Mouse (Mus musculus) C2C12 (cell line): ENCODE measurements at regions not wholly inside any gene's neighbourhood (a gene's known extent, or its start where the extent isn't known, plus 50 kb on each side); places are given as distances from the start of the nearest gene placed in this dataset.

Source experiments
- CTCF ChIP-seq: IDR thresholded peaks from one replicate; pipeline ENCODE4 v1.5.1; 2011; ENCODE audit not compliant: control insufficient read depth, insufficient read depth, insufficient read length
- MYOD1 ChIP-seq: IDR thresholded peaks from one replicate; pipeline ENCODE4 v1.6.1; 2011; ENCODE audit warnings: low read depth; ENCODE audit not compliant: control insufficient read depth, insufficient read length

DNA sequence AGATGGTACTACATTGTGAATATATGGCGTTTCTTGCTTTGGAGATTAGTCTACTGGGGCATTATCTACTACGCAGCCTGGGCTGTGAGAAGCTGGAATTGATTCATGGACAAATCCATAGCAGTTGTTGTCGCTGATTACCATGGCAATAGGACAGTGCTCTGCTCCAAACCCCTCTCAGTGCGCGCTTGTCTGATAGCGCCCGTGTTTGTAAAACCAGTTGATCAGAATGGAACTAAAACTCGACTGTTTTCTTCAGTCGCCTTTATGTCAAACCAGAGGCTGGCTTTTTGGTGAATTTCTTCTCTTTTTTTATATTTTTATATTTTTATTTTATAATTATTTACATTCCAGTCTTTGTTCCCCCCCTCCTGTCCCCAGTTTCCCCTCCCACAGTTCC lies 138.5 kb upstream of the Gm5148 start:
- TF ChIP-seq CTCF (no peak), MYOD1 (no peak)
